Mouse (Mus musculus) gastrocnemius, postnatal 4 days (tissue): Measurements from ENCODE around the gene Itgb7. TPM values are rescaled to one million over a fixed set of nuclear protein-coding genes. Genes with fewer than 3 reads are reported as not detected.

Experiments
- DNase-seq, 2 experiments: peaks; one replicate each; pipeline ENCODE4 v3.0.0; 2021 to 2022; ENCODE audit warnings: low spot score in 2 of 2, mixed read lengths in 2 of 2
- total RNA-seq, 2 experiments: library from RNA; stranded (reverse); gene quantifications; 2 replicates each; pipeline ENCODE4 v1.2.3; 2021

Itgb7 gene
- total RNA-seq, 2 experiments from 2014 or later, result 1.3 to 2.1 TPM

DNA sequence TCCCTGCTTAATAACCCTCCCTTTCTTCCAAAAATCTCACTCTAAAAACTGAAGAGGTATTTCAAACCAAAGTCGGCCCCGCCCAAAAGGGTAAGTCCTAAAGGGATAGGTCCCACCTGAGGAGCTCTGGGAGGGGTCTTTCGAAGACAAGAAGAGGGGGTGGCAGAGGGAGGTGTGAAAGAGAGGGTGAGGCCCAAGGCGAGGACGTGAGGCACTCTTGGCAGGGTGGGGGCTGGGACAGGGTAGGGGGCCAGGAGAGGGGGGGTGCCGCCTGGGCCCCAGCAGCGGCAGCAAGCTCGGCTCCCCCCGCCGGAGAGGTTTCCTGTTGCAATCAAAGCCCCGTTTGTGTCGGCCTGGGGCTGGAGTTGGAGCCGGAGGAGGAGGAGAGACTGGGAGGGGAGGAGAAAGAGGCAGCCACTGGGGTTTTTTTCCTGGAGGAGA lies 17.5 kb upstream of the Itgb7 start:
- peak in 1 of 2 experiments; percentile 55 for DNase-seq

- DNase-seq, result no peak
These were observed 17.1 kb upstream of the Itgb7 start for GRCm38 (mm10) chr15:102248812-102249191.

DNA sequence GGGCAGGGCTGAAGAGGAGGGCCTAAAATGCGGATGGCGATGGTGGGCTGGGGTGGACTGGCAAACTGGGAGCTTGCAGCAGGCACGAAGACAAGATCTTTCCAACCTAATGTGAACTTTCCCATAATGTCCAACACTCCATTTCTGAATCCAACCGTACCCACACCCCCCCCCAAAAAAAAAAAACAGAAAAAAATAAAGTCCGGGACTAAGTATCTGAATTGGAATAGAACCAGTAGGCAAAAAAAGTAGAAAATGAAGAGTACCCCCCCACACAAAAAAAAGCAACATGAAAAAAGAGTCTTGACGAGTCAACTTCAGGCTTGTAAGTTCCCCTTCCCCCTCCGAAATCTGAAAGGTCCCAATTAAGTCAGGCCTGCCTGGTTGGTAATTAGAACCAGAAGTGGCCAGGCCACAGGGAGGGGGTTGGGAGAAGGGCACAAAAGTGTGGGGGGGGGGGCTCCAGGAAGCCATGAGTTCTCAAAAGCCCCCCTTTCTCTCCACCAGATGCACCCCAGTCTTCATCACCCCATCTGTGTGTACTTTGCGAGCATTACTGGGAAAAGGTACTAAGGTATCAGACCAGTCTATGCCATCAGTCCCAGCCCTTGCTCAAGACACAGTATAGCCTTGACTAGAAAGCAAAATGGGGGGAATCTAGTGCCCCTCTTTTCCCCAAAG lies 16.5 kb upstream of the Itgb7 start:
- no peak for DNase-seq

GRCm38 (mm10) chr15:102247252-102248130 lies 15.7 kb upstream of the Itgb7 start:
- DNase-seq, result peak; percentile 70 to 83

DNA sequence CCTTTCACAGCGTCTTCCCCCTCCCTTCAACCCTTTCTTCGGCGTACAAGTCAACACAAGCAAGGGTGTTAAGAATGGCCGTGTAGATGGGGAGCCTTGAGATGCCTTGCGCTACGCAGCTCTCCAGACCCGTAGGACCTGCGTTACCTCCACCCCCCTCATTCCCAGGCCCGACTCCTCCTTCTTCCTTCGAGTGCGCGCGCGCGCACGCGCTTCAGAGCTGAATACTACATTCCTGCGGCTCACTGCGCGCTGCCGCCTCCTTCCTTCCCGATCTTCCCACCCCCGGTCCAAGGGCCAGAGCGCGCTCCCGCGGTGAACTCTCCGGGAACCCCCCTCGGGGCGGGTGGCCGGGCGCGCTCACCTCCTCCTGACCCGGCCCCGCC lies 15.1 kb upstream of the Itgb7 start:
- DNase-seq, result peak; percentile 91 to 96

DNA sequence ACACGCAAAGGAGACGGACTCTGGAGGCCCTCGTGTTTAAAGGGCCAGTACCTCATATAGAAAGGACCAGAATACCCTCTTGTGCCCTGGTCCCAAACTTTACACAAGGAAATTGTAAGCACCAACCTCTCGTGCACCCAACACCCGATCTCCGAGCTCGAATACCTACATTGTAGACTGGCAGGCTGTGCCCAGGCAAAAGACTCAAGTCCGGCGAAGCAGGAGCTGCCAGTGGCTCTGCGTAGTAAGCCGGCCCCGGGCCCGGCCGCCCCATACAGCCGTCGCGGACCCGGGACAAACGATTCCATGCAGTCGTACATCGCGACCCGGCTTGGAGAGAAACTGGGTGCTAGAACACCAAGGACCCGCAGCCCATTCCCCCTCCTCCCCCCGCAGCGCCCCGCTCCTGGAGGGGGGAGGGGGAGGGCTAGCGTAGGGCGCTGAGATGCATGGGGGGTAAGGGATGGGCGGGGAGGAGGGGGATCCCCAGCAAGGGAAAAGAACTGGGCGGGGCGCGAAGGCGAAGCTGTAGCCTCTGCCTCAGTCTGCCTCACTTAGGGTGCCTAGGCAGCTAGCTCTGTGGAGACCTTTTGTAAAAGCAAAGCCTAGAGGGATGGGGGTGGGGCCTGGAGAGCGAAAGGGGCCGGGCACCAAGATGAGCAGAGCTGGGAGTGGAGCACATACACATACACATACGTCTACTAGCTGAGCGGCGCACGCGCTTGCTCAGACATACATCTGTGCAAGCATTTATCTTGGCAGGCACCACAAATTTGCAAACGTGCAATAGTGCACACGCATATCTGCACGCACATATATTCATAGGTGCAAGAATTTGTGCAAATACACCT lies 14.4 kb upstream of the Itgb7 start:
- peak in 1 of 2 experiments; percentile 77 for DNase-seq

GRCm38 (mm10) chr15:102245461-102245881 lies 13.7 kb upstream of the Itgb7 start:
- DNase-seq, result peak in 1 of 2 experiments; percentile 29

GRCm38 (mm10) chr15:102244306-102245191 lies 12.8 kb upstream of the Itgb7 start:
- DNase-seq, result peak in 1 of 2 experiments; percentile 53

GRCm38 (mm10) chr15:102243229-102244190 lies 11.8 kb upstream of the Itgb7 start:
- DNase-seq, result peak in 1 of 2 experiments; percentile 40

- DNase-seq, result no peak
These were observed 10.9 kb upstream of the Itgb7 start for GRCm38 (mm10) chr15:102242404-102243228.

DNA sequence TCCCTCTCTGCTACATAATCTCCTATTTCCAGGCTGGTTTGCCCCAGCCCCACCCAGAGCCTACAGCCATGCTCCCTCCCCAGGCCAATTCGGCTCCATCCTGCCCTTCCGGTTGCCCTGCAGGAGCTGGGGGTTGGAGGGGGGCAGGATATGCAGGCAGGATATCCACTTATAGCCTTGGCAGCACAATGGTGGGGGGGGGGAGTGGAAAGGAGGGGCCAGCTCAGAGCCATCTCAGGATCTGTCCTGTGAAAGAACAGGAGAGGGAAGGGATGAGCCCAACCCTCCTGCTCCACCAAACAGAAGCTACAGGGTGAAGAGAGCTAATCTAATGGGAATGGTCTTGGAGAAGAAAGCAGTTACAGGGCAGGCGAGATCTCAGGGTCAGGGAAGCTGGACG lies 8.9 kb upstream of the Itgb7 start:
- no peak for DNase-seq

DNA sequence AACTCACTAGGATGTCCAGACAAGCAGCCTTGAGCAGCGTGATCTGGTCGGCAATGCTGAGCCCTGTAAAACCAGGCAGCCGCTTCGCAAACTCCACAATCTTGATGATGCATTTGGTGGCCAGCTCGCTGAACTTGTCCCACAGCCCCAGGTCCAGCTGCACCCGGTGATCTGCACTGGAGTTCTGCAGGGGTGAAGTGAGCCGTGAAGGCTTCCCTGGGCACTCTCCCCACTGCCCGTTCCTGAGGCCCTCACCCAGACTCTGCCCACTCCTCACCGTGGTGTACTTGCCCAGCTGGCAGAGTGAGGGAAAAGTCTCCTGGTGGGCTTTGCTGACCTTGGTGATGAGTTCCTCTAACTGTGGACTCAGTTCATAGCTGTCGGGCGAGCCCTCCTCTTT lies 8.1 kb upstream of the Itgb7 start:
- DNase-seq, result no peak

DNA sequence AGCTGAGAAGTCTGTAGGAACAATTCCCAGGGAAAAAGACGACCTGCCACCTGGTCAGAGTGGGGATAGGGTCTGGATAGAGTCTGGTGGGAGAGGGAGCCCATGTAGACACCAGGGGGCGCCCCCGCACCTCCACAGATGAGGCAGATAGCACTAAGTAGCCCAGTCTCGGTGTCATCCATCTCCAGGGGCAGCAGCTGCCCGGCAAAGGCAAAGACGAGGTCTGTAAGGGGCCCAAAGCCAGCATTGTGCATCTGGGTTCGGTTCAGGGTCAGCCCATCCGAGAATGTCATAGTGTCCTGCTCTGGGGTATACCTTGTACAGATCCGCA lies 7.5 kb upstream of the Itgb7 start:
- peak; percentile 73 to 83 for DNase-seq

GRCm38 (mm10) chr15:102238543-102239259 lies 7.0 kb upstream of the Itgb7 start:
- no peak for DNase-seq

DNA sequence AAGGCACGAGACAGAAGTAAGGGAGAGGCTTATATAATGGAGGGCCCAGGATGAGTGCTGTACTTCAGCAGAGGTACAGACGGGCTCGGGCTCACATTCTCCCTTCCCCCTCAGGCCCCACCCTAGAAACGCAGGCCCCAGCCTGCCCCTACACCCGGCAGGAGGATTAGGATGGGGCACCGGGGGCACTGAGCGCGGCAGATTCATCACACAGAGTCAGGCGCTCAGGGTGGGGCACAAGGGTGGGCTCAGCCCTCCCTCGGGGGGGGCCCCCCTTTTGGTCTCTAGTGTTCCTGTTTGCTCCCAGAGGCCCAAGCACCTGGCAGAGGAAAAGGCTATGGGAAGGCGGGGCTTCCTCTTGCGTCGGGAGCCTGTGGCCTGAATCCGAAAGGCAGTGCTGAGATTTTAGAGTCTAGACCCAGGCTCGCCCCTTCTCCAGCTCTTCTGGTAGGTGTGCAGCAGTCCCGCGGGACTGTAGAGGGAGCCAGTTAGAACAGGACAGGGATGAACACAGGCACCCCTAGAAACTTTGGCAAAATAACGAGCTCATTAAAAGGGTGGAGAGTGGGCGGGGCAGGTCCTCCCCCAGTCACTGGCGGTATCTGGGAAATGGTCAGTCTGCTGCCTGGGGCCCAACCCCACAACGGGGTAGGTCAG lies 3.8 kb upstream of the Itgb7 start:
- no peak for DNase-seq

- DNase-seq, result no peak
These were observed 2.2 kb upstream of the Itgb7 start for GRCm38 (mm10) chr15:102233896-102234295.

DNA sequence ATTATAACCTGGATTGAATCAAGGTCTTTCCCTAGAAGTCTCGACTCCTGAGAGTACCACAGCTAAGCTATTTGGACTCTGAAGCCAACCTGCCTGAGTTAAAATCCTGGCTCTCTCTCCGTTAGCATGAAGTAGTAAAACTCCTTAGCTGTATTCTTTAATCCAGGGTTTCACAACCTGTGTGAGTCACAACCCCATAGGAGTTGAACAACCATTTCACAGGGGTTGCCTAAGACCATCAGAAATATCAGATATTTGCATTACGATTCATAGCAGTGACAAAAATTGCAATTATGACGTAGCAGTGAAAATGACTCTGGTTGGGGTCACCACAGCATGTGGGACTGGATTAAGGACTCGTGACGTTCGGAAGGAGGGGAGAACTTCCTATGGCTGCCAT lies 1.0 kb upstream of the Itgb7 start:
- no peak for DNase-seq
